Mouse (Mus musculus) olfactory bulb, adult 2 months (tissue): ENCODE data around the gene Prss42. TPM values are rescaled to one million over a fixed set of nuclear protein-coding genes. Genes with fewer than 3 reads are reported as not detected.
"Not testable (repeated sequence)": the region's sequence is repeated elsewhere in the genome, so short reads cannot be mapped to it uniquely, and the experiment has no call there.

Experiments
- H3K27ac ChIP-seq: fragments of 200-500 bp; 2 replicates; pipeline ENCODE4 v1.5.1; 2012; ENCODE audit warnings: low read depth, low read length; ENCODE audit not compliant: insufficient read depth
- H3K4me1 ChIP-seq: fragments of 200-500 bp; 2 replicates; pipeline ENCODE4 v1.6.1; 2012; ENCODE audit warnings: low read length; ENCODE audit not compliant: control insufficient read depth, insufficient read depth
- H3K4me3 ChIP-seq: fragments of 200-500 bp; 2 replicates; pipeline ENCODE4 v1.5.1; 2012; ENCODE audit warnings: mild to moderate bottlenecking, low read depth, low read length, moderate library complexity; ENCODE audit not compliant: insufficient read depth
- CTCF ChIP-seq: fragments of 200-500 bp; IDR thresholded peaks from 2 replicates; pipeline ENCODE4 v1.5.1; 2012; ENCODE audit warnings: low read depth, mild to moderate bottlenecking, low read length, moderate library complexity; ENCODE audit not compliant: insufficient read depth
- POLR2A ChIP-seq: fragments of 200-500 bp; IDR thresholded peaks from 2 replicates; pipeline ENCODE4 v1.6.1; 2012; ENCODE audit warnings: mild to moderate bottlenecking, low read depth, low read length, moderate library complexity; ENCODE audit not compliant: insufficient read depth
- WGBS: fragments of 180-500 bp; shearing (Covaris S2); methylation state at CpG from one replicate; pipeline ENCODE4 v1.1.7; 2018; 5-methylcytosine and 5-hydroxymethylcytosine counted together
- polyA plus RNA-seq: library from polyadenylated mRNA; stranded (reverse); fragments of >200 nt; gene quantifications from 2 replicates; pipeline ENCODE4 v1.2.4, GENCODE M21; 2012; ENCODE audit warnings: low replicate concordance; ENCODE audit not compliant: missing spikeins, insufficient read depth, insufficient read length

The Prss42 gene
- polyA plus RNA-seq, 1 experiment, result not detected

- Histone ChIP-seq H3K4me3 (no peak within 1 kb of the TSS), H3K27ac (no peak within 1 kb of the TSS), H3K4me1 (no peaks in the 10 kb centered on the region)
- no peak for TF ChIP-seq POLR2A
- TF ChIP-seq CTCF, result no peak
- 76% methylated on average over 18 of the region's 18 CpGs for WGBS
Observed at GRCm38 (mm10) chr9:110813789-110814188, 15.8 kb downstream of the Prss42 start, which contains the start of gene Prss44. TSS of gene Prss44 (plus strand) at chr9:110813994.

- H3K4me3 ChIP-seq, result not testable (repeated sequence)
Observed at GRCm38 (mm10) chr9:110820546-110820945, 22.6 kb downstream of the Prss42 start.

DNA sequence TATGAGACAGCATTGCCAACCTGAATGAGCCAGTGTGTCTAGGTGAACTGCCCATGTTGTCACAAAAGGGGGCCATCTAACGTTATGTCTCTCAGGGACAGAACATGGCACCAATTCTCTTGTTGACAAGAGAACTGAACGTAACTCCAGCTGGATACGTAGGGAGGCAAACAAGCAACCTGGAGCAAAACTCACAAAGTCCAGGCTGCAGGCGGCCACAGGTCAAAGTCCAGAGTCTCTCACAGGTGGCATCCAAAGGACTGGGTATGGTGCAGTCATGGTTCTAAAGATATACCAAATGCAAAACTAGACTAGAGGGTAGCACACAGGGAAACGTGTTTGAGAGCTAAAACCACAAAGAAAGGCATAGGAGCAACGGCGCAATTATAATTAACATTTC, 23.5 kb downstream of the Prss42 start:
- TF ChIP-seq POLR2A (no peak), CTCF (no peak)
- Histone ChIP-seq H3K4me3 (no peak overlapping the region), H3K27ac (no peak overlapping the region), H3K4me1 (no peaks in the 10 kb centered on the region)
- 80% methylated on average over 7 of the region's 7 CpGs for WGBS

More at GRCm38 (mm10) chr9:110820546-110820945, 22.6 kb downstream of the Prss42 start:
- not testable (repeated sequence) for H3K4me1 ChIP-seq, H3K27ac ChIP-seq

DNA sequence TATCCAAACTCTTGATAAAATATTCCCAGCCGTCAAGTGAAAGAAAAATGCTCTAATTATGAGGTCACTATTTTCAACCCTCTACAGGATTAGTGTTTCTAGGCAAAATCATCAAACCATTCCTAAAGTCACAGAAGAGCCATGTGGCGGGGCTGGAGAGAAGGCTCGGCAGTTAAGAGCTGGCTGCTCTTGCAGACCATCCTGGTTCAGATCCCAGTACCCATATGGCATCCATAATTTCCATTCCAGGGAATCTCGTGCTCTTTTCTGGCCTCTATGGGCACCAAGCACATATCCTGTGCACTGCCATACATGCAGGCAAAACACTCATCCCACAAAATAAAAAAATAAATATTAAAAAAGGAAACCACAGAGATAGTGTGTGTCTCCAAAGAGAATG, 27.5 kb downstream of the Prss42 start:
- TF ChIP-seq POLR2A, result no peak
- TF ChIP-seq CTCF, result no peak
- Histone ChIP-seq H3K4me3 (no peak overlapping the region), H3K27ac (no peak overlapping the region), H3K4me1 (no peaks in the 10 kb centered on the region)
- WGBS, result 78% methylated on average over 4 of the region's 4 CpGs

DNA sequence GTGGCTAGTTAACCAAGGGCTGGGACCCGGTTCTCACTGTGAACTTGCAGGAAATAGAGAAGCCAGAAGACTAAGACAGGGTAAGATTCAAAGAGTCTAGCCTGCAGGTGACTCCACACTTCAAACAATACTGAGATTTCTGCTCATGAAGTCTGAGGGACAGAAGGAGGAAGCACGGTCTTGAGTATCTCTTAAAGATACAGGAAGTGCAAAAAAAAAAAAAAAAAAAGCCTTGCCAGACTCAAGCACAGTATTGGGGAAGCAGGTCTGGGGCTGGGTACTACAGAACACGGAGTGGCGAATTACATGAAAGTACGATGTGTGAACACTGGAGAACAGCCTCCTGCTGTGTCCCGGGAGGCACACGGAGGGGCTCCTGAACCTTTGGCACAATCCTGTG, 27.9 kb downstream of the Prss42 start:
- H3K4me3 ChIP-seq, result no peak overlapping the region
- no peak overlapping the region for H3K27ac ChIP-seq
- 55% methylated on average over 7 of the region's 7 CpGs for WGBS
- no peak for TF ChIP-seq POLR2A
- no peak for TF ChIP-seq CTCF
- H3K4me1 ChIP-seq, result no peaks in the 10 kb centered on the region

DNA sequence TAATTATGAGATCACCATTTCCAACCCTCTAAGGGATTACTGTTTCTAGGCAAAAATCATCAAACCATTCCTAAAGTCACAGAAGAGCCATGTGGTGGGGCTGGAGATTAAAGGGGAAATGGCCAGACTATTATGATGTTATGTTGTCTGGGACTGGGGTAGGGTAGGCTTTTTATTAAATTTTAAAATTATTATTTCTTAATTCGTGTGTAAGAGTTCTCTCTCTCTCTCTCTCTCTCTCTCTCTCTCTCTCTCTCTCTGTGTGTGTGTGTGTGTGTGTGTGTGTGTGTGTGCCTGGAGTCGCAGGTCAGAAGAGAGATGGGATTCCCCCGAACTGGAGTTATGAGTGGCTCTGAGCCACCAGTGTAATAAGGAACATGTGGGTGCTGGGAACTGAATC, 28.4 kb downstream of the Prss42 start, which contains the start of gene Prss43:
Gene Prss43, plus strand, starts transcription at position 301 of the 400 bp plus-strand sequence.
- H3K4me3 ChIP-seq, result no peak within 1 kb of the TSS
- no peaks in the 10 kb centered on the region for H3K4me1 ChIP-seq
- WGBS, result 87% methylated on average over 3 of the region's 3 CpGs
- TF ChIP-seq CTCF, result no peak
- TF ChIP-seq POLR2A, result no peak
- H3K27ac ChIP-seq, result no peak within 1 kb of the TSS

DNA sequence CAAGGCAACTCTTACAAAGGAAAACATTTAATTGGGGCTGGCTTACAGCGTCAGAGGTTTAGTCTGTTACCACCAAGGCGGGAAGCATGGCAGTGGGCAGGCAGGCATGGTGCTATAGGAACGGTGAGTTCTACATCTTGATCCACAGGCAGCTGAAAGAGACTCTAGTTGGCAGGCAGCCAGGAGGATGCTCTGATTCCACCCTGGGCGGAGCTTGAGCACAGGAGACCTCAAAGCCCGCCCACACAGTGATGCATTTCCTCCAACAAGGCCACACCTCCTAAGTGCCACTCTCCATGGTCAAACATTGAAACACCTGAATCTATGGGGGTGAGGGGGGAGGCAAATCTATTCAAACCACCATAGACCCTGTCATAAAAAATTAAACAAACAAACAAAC, 35.1 kb downstream of the Prss42 start:
- no peak overlapping the region for H3K4me3 ChIP-seq
- no peak overlapping the region for H3K27ac ChIP-seq
- WGBS, result 79% methylated on average over 5 of the region's 5 CpGs
- TF ChIP-seq POLR2A (no peak), CTCF (no peak)
- H3K4me1 ChIP-seq, result no peaks in the 10 kb centered on the region

DNA sequence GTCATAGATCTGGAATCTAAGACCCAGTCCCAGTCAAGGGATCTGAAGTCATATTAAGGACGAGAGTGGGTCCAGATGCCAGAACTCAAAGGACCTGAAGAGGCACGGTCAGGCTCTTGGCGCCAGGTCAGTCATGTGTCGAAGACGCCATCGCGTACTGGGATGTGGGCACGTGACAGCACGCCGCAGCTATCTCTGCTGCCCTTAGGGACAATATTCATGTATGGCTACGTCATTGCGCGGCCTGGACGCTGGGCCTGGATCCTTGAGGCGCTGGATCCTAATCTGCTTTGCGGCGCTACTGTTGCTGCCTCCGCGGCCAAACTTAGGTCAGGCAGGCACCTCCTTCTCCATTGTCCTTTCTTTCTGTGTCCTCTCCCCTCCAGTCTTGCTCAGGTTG, 36.4 kb downstream of the Prss42 start, which contains the start of gene Prss45:
Gene Prss45, plus strand, starts transcription at position 178 of the 400 bp plus-strand sequence.
- H3K4me3 ChIP-seq, result no peak within 1 kb of the TSS
- H3K4me1 ChIP-seq, result no peaks in the 10 kb centered on the region
- TF ChIP-seq POLR2A (no peak), CTCF (no peak)
- WGBS, result 82% methylated on average over 19 of the region's 19 CpGs
- H3K27ac ChIP-seq, result no peak within 1 kb of the TSS

DNA sequence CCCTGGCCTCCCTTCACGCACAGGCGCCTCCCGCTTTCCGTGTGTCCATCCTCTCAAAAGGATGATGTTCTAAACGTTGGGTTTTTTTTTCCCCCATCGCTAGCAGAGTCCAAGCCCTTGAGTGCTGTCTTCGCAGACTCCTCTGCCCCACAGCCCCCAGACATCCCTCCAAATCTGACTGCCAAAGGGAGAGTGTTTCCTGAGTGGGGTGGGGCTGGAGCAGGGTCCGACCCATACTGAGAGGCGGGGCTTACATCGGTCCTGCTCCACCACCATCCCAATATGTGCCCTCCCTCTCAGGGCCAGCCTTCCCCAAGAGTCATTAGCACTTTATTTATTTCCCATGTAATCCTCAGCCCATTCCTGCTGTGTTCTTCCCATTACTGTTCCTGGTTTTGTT, 37.0 kb downstream of the Prss42 start:
- no peak overlapping the region for H3K4me3 ChIP-seq
- TF ChIP-seq POLR2A, result no peak
- no peak for TF ChIP-seq CTCF
- 46% methylated on average over 10 of the region's 10 CpGs for WGBS
- H3K4me1 ChIP-seq, result no peaks in the 10 kb centered on the region
- no peak overlapping the region for H3K27ac ChIP-seq

DNA sequence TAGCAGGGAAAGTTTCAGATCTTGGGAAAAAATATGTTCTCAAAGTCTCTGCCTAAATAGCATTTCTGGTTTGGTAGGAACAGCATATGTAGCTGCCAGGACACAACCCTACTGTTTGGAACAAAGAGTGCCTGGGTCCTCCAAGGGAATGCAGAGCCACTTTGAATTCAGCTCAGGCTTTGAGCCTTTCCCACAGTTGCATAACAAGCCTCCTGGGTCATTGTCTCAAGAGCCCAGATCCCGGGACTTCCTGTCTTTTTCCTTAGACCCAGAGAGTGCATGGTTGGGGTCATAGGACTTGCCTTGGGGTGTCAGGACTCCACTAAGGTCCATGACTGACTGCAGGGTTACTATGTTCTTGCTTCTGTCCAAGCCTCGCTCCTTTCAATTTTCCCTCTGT, 38.1 kb downstream of the Prss42 start:
- 51% methylated on average over 2 of the region's 2 CpGs for WGBS
- Histone ChIP-seq H3K4me1 (no peaks in the 10 kb centered on the region), H3K4me3 (no peak overlapping the region), H3K27ac (no peak overlapping the region; the same call in 1 of the 2 replicates)
- TF ChIP-seq POLR2A, result no peak
- no peak for TF ChIP-seq CTCF
